Mouse (Mus musculus): ENCODE measurements around the gene Ing5. TPM values are rescaled to one million over a fixed set of nuclear protein-coding genes. Genes with fewer than 3 reads are reported as not detected.
A peak's percentile ranks its signal among the peaks of the same experiment; 100 is the strongest.

Ing5 gene
- polyA plus RNA-seq, 1 experiment, result 6.1 TPM

DNA sequence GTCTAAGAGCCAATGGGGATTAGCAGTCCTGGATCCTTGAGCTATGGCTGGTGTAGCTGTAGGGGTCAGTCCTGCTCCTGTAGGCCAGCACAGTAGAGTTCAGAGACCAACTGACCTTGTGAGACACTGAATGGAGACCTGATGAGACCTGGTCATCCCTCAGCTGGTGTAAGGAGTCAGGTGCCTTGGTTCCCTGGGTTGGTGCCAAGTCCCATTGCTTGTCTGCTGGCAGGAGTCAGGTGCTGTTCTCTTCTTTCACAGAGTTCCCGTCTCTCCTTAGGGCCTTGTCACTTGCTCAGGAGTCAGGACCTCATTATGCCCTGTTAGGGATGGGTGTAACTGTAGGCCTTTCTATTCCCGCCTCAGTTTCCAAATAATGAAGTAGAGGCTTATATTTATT, 16.9 kb upstream of the Ing5 start:
- Histone ChIP-seq H3K27me3 (ENCODE audit: control insufficient read depth, insufficient read depth, insufficient read length) (no peaks in the 10 kb centered on the region), H3K79me3 (ENCODE audit: low read depth) (no peaks in the 10 kb centered on the region), H3K36me3 (ENCODE audit: control insufficient read depth, insufficient read depth) (peaks cover 81% of the 10 kb centered on the region), H3K4me3 (ENCODE audit: insufficient read depth, poor library complexity, severe bottlenecking) (no peak overlapping the region), H3K79me2 (ENCODE audit: control insufficient read depth, insufficient read depth) (no peaks in the 10 kb centered on the region), H3ac (ENCODE audit: control insufficient read depth, insufficient read length, low read depth) (no peak overlapping the region)
- TF ChIP-seq FOSL1 (IDR thresholded peaks at IDR 0.05; ENCODE audit: insufficient read depth, low read length, poor library complexity, severe bottlenecking) (no peak), USF1 (IDR thresholded peaks at IDR 0.05; ENCODE audit: low read depth) (no peak), MAX (IDR thresholded peaks at IDR 0.05) (no peak), CTCF (IDR thresholded peaks at IDR 0.05; ENCODE audit: control insufficient read depth, insufficient read depth, insufficient read length) (no peak), MYOD1 (IDR thresholded peaks at IDR 0.05; ENCODE audit: control insufficient read depth, insufficient read length, low read depth) (no peak), MYOG (IDR thresholded peaks at IDR 0.05; ENCODE audit: control insufficient read depth, extremely low read depth, insufficient read length) (no peak), CEBPB (IDR thresholded peaks at IDR 0.05; ENCODE audit: low read depth) (no peak)

DNA sequence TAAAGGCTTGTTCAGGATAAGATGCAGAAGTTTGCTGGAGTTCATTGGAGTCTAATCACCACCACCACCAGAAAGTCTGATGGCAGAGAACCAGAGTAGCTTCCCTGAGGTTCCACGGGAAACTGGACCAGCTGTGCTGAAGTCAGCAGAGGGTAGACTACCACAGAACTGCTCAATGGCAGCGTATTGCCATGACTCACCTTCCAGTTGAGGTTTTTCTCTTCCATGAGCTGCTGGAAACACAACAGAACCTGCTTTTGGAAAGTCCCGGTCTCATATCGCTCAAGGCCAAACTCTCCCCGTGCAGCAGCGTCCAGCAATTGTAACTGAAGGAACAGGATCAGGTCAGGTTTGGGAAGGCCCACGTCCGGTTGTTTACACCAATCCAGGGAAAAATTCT, 9.2 kb upstream of the Ing5 start:
- Histone ChIP-seq H3K36me3 (ENCODE audit: control insufficient read depth, insufficient read depth) (peaks cover 89% of the 10 kb centered on the region), H3K79me2 (ENCODE audit: control insufficient read depth, insufficient read depth) (peaks cover 37% of the 10 kb centered on the region), H3K27me3 (ENCODE audit: control insufficient read depth, insufficient read depth, insufficient read length) (no peaks in the 10 kb centered on the region), H3K4me3 (ENCODE audit: insufficient read depth, poor library complexity, severe bottlenecking) (no peak overlapping the region), H3K79me3 (ENCODE audit: low read depth) (peaks cover 12% of the 10 kb centered on the region), H3ac (ENCODE audit: control insufficient read depth, insufficient read length, low read depth) (no peak overlapping the region)
- TF ChIP-seq CTCF (IDR thresholded peaks at IDR 0.05; ENCODE audit: control insufficient read depth, insufficient read depth, insufficient read length) (no peak), FOSL1 (IDR thresholded peaks at IDR 0.05; ENCODE audit: insufficient read depth, low read length, poor library complexity, severe bottlenecking) (no peak), MYOD1 (IDR thresholded peaks at IDR 0.05; ENCODE audit: control insufficient read depth, insufficient read length, low read depth) (no peak), MAX (IDR thresholded peaks at IDR 0.05) (no peak), CEBPB (IDR thresholded peaks at IDR 0.05; ENCODE audit: low read depth) (no peak)

DNA sequence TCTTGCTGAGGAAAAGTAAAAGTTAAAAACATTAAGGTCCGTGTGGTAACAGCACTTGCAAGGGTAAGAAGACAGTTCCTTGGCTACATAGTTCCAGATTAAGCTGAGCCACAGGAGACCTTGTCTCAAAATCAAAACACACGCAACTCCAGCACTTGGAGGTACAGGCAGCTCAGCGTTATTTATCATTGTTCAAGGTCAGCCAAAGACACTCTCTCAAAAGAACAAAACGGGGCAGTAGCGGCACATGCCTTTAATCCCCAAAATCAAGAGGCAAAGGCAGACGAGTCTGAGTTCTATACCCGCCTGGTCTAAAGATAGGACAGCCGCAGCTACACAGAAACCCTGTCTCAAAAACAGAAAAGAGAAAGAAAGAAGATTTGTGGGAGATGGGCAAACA, 7.9 kb upstream of the Ing5 start:
- TF ChIP-seq USF1 (IDR thresholded peaks at IDR 0.05; ENCODE audit: low read depth) (no peak), FOSL1 (IDR thresholded peaks at IDR 0.05; ENCODE audit: insufficient read depth, low read length, poor library complexity, severe bottlenecking) (no peak), CTCF (IDR thresholded peaks at IDR 0.05; ENCODE audit: control insufficient read depth, insufficient read depth, insufficient read length) (no peak), MYOD1 (IDR thresholded peaks at IDR 0.05; ENCODE audit: control insufficient read depth, insufficient read length, low read depth) (no peak), MAX (IDR thresholded peaks at IDR 0.05) (no peak), MYOG (IDR thresholded peaks at IDR 0.05; ENCODE audit: control insufficient read depth, extremely low read depth, insufficient read length) (no peak), CEBPB (IDR thresholded peaks at IDR 0.05; ENCODE audit: low read depth) (no peak)
- no peak overlapping the region for H3K4me3 ChIP-seq (ENCODE audit: insufficient read depth, poor library complexity, severe bottlenecking)
- no peaks in the 10 kb centered on the region for H3K27me3 ChIP-seq (ENCODE audit: control insufficient read depth, insufficient read depth, insufficient read length)
- no peak overlapping the region for H3ac ChIP-seq (ENCODE audit: control insufficient read depth, insufficient read length, low read depth)
- H3K79me3 ChIP-seq (ENCODE audit: low read depth), result peaks cover 23% of the 10 kb centered on the region
- H3K36me3 ChIP-seq (ENCODE audit: control insufficient read depth, insufficient read depth), result peaks cover 91% of the 10 kb centered on the region
- H3K79me2 ChIP-seq (ENCODE audit: control insufficient read depth, insufficient read depth), result peaks cover 50% of the 10 kb centered on the region

DNA sequence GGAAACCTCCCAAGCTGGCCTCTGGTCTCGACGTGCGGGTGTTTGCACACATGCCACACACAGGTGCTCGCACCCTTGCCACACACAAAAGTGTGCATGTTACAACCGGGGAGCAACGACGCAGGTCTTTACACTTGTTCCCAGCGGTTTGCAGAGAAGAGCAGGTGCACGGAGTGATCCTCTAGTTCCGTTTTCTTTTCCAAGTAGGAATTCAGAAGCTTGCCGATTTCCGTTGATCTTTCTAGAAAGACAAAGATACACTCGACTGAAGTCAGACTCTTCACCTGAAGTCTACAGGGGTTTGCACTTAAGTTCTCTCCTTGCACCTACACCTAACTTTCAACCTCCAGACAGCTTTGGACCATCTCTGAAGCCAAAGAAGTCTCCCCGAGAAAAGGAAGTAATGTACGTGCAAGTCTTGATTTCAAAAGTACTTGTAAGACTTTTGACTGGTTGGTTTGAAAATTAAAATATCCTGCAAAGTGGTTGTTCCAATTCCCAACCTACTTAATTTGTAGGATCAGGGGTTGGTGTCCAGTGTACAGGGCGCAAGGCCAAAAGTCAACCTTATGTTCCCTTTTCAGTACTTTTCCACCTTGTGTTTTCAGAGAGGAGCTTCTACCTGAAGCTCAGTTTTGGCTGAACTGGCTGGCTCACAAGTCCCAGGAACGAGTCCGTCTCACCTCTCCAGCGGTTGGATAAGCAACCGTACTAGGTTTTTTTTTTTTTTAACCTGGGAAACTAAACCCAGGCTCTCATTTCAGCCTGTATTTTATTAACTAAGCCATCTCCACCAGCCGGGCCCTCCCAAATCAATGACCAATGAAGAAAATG, 2.9 kb upstream of the Ing5 start:
- Histone ChIP-seq H3K4me3 (ENCODE audit: insufficient read depth, poor library complexity, severe bottlenecking) (peak overlapping the region; percentile 63), H3ac (ENCODE audit: control insufficient read depth, insufficient read length, low read depth) (peak overlapping the region; percentile 85), H3K36me3 (ENCODE audit: control insufficient read depth, insufficient read depth) (peaks cover 45% of the 10 kb centered on the region), H3K79me2 (ENCODE audit: control insufficient read depth, insufficient read depth) (peaks cover 78% of the 10 kb centered on the region), H3K79me3 (ENCODE audit: low read depth) (peaks cover 42% of the 10 kb centered on the region), H3K27me3 (ENCODE audit: control insufficient read depth, insufficient read depth, insufficient read length) (no peaks in the 10 kb centered on the region)
- no peak for TF ChIP-seq MAX (IDR thresholded peaks at IDR 0.05)
- TF ChIP-seq USF1 (IDR thresholded peaks at IDR 0.05; ENCODE audit: low read depth), result no peak
- TF ChIP-seq CEBPB (IDR thresholded peaks at IDR 0.05; ENCODE audit: low read depth), result no peak

DNA sequence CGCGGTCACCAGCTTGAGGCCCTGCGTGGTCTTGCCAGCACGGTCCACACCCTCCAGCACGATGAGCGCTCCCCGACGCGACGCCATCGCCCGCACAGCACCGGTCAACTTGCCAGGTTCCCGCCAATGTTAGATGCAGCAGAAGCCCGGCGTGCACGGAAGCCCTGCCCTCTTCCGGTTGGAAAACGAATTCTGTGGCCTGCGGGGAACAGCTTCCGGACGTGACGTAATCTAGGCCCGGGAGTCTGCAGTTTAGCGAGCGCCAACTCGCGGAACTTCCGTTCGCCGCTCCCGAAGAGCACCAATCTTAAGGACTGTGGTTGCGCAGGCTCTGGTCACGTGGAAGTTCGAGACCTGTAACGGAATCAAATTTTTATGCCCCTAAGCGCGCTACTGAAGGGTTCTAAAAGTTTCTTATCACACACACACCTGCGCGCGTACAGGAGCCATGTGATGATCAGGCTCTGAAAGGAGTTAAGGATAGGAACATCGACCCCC, 2.0 kb upstream of the Ing5 start, which contains the start of gene Dtymk:
Gene Dtymk (minus strand): TSS at position 194 of the 498 bp plus-strand sequence.
- TF ChIP-seq USF1 (IDR thresholded peaks at IDR 0.05; ENCODE audit: low read depth), result peak; percentile 90
- TF ChIP-seq CTCF (IDR thresholded peaks at IDR 0.05; ENCODE audit: control insufficient read depth, insufficient read depth, insufficient read length), result no peak
- TF ChIP-seq MYOD1 (IDR thresholded peaks at IDR 0.05; ENCODE audit: control insufficient read depth, insufficient read length, low read depth), result no peak
- TF ChIP-seq FOSL1 (IDR thresholded peaks at IDR 0.05; ENCODE audit: insufficient read depth, low read length, poor library complexity, severe bottlenecking), result no peak
- TF ChIP-seq MAX (IDR thresholded peaks at IDR 0.05), result peak; percentile 94
- TF ChIP-seq MYOG (IDR thresholded peaks at IDR 0.05; ENCODE audit: control insufficient read depth, extremely low read depth, insufficient read length), result no peak
- peak; percentile 35 for TF ChIP-seq CEBPB (IDR thresholded peaks at IDR 0.05; ENCODE audit: low read depth)
- Histone ChIP-seq H3ac (ENCODE audit: control insufficient read depth, insufficient read length, low read depth) (peak within 1 kb of the TSS; percentile 85), H3K79me3 (ENCODE audit: low read depth) (peaks cover 42% of the 10 kb centered on the region), H3K27me3 (ENCODE audit: control insufficient read depth, insufficient read depth, insufficient read length) (no peaks in the 10 kb centered on the region), H3K79me2 (ENCODE audit: control insufficient read depth, insufficient read depth) (peaks cover 78% of the 10 kb centered on the region), H3K36me3 (ENCODE audit: control insufficient read depth, insufficient read depth) (peaks cover 45% of the 10 kb centered on the region), H3K4me3 (ENCODE audit: insufficient read depth, poor library complexity, severe bottlenecking) (peak within 1 kb of the TSS; percentile 63)
